Mouse (Mus musculus) layer of hippocampus, postnatal 36 days (tissue): ENCODE data around the gene Prdm2. TPM values are rescaled to one million over a fixed set of nuclear protein-coding genes. Genes with fewer than 3 reads are reported as not detected.

ENCODE experiments used
- DNase-seq, 2 experiments: peaks; one replicate each; pipeline ENCODE4 v3.0.0; 2022
- total RNA-seq, 2 experiments: library from RNA; stranded (reverse); gene quantifications; 2 replicates each; pipeline ENCODE4 v1.2.3; 2021

Gene Prdm2
- total RNA-seq, 2 experiments from 2014 or later: 46.8 to 52.9 TPM

DNA sequence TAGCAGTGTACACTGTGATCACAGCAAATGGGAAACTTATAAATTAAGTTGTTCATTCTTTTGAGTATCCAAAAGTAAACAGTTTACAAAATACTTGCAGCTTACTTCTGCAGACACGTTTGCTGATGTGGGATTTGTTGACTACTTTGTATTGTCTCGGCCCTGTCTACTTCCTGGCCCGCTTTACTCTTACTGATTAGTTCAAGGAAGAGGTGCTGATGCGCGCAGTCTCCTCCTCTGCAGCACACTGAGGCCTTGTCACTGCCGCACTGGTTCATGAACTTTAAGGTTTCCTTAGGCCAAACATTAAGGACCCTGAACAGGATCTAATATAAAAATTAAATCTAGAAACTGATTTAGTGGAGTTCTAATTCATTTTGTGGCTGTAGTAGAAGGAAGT lies 58.2 kb downstream of the Prdm2 start:
- no peak for DNase-seq

DNA sequence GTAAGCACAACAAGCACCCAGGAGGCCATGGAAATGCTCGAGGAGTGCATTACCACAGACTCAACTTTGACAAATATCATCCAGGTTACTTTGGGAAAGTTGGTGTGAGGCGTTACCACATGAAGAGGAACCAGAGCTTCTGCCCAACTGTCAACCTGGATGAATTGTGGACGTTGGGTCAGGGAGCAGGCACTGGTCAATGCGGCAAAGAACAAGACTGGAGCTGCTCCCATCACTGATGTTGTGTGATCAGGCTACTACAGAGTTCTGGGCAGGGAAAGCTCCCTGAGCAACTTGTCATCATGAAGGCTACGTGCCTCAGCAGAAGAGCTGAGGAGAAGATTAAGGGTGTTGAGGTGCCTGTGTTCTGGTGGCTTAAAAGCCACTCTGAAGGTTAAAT lies 60.2 kb downstream of the Prdm2 start:
- no peak for DNase-seq

DNA sequence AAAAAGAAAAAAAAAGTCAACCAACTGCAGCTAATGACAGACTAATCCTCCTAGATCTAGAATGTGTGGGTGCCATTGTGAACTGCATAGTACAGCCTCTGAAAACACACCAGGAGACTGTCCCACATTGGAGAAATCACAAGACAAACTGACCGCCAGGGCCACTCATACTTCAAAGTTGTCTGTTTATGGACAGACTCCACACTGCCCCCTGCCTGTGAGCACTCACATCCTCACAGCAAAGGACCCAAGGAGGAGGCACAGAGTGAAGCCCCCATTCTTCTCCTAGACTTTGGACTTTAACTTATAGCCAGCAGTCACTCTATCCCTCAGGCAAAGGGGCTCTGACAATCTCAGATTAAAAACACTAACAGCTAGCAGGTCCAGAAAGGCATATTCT lies 61.5 kb downstream of the Prdm2 start:
- DNase-seq: no peak

DNA sequence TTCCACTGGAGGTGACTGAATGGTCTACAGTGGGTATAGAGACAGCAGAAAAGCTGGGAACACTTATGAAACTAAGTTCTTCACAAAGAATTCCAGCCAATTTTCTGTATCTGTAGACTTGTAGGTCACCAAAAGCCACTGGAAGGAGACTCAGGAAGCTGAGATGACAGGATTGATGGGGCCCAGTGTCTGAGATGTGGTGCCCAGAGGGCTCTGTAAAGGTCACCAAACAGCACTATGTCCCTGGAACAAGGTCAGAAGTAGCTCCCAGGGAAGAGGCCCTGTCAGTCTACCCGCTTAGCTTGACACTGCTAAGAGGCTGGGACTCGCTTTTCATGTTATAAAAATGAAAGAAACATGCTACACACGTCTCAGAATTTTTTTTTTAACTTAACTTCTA lies 65.1 kb downstream of the Prdm2 start:
- no peak for DNase-seq

DNA sequence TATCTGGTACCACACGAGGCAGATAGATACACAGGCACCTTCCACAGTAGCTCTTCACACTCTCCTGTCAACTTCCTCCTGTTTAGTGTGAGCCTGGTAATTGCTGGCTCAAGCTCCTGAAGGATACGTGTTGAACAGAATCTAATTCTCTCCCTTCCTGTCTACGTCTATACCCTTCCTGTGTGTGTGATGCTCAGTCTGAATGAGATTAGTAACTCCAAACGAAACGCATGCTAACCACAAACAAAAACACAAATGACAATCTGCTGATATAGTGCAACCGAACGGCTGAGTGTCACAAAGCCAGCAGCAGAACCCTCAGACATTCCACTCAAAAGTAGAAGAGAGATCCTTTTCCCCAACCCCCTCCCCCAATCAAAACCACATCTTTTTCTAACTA lies 69.2 kb downstream of the Prdm2 start:
- DNase-seq: no peak

DNA sequence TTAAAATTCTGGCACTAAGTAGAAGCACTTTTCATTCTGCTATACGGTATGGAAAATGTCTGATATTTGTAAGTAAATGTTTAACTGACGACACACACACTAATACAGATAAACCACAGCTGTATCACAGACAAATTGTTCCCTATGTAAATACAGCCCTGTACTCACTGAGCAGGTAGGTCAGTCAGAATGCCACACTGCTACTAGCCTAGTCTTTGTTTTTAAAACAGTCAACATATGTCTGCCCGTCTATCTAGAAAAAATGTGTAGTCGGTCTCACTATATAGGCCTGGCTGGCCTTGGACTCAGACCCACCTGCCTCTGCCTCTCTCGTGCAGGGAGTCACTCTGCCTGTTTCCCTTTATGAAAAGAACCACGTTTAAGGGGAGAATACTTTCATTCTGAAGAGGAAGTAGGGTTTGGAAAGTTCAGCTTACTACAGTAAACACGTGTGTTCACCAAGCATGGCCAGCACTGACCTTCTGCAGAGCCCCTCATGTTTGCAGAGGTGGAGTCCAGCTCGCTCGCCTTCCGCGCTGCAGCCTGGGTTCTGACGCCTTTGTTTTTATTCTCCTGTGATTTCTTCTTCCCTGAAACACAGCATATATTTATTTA lies 71.0 kb downstream of the Prdm2 start:
- no peak for DNase-seq

DNA sequence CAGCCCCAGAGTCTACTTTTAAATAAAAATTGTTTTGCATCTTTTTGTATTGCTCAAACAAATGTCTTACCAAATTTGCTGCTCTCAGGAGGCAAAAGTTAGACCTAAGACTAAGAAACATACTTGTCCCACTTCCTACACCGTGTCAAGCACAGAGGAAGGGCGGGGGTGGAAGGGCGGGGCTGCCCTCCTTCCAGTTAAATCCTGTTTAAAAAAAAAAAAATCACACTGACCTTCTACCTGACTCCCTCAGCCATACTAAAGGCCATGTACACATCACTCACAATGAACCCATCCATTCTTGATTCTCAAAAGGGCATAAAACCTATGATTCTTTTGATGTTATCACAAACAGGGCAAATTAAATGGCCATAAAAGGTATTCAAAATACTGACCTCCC lies 71.9 kb downstream of the Prdm2 start:
- no peak for DNase-seq

DNA sequence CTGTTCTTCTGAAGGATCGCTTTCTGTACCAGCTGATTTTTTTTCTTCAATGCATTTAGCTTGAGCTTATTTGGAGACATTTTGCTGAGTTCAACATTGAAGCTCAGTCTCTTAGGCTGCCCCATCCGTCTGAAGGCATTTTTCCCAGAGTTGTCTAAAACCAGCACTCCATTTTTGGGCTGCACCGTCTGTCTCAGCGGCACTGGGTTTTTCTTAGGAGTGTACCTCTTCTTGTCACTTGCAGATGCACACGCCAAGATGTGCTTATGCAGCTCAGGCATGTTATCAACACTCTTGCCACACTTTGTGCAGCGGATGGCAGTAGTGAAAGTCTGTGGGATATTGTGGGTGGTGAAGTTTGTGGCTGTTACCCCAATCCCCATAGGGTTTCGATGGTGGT lies 80.4 kb downstream of the Prdm2 start:
- DNase-seq: no peak

DNA sequence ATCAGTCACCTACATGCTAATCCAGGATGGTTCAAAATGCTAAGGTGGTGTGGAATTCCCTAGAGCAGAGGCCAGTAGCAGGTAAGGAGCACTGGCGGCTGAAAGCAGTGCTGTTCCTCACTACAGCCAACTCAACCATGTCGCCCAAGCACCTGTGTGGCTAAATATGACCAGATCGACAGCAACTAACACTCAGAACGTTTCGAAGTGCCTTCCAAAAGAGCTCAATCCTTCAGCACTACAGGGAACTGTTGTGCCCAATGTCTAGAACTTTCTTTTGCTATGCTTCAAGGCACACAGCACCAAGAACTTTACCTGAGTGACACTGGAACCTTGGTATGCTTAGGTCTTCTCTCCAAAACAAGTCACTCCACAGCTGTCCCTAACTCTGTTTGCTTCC lies 82.4 kb downstream of the Prdm2 start:
- no peak for DNase-seq

DNA sequence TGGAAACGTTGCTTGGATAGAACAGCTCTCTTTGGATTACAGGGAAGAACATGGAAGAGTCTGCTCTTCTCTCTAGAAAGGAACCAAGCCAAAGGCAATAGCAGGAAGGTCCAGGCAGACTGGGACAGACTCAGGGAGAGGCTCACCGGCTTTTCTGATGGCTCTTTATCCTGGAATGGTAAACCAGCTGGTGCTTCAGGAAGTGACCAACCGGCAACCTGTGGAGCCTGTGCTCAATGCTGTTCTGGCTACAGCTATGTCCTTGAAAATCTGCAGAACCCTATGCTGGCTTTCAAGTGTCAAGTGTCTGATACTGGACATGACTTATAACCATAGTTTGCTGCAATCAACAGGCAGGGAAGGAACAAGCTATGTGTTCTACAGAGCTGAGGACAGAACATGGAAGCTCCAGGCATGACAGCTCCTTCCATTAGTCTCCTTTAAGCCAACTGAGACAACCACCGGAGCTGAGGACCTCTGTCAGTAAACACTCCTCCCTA lies 83.5 kb downstream of the Prdm2 start:
- no peak for DNase-seq

DNA sequence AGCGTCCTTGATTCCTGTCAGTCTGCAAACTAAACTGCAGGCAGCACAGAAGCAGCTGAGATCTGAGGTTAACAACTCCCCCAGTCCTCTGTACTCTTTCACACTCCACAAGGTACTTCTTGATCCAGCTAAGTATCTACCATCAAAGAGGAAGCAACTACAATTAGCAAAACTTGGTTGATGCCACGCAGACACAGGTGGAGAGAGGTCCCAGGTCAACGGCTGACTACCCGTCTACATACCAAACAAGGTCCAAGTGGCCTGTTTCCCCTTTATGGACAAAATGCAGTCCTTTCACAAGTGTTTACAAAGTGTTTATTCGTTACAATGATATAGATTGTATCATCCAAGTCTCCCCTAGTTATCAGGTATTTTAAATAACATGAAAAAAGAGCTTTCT lies 85.6 kb downstream of the Prdm2 start:
- no peak for DNase-seq

DNA sequence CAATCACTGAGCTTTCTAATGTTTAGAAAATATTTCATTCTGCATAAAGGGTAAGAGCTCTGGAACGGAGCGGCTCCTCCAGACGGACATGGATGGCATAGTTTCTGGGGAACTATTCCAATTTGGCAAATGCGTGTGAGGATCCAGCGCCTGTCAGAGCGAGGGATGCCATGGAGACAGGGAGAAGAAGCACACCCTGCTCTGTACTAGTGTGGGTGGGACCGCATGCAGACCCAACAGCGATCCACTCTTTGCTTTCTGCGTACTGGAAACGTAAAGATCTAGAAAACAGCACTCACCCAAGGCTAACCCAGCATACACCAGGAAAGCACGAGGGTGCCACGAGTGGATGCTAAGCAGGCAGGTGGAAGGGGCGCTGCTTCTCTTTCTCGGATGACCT lies 86.3 kb downstream of the Prdm2 start:
- peak; percentile 59 to 69 for DNase-seq

DNA sequence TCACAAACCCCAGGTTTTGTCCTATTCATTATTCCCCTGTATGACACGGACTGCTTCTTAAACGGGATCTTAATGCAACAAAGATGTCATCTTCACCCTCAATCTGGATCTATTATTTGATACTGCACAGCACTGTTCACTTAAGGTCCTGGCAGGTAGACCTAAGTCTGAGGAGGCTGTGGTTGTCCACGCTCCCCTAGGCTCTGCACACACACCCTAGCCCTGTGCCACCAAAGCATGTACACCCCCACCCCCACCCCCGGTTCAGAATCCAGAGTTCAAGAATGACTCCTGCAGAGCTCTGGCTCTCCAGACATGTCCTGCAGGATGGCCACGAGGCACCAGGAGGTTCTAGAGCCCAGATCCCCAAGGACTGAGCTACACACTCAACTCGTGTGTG lies 87.5 kb downstream of the Prdm2 start:
- DNase-seq: no peak

DNA sequence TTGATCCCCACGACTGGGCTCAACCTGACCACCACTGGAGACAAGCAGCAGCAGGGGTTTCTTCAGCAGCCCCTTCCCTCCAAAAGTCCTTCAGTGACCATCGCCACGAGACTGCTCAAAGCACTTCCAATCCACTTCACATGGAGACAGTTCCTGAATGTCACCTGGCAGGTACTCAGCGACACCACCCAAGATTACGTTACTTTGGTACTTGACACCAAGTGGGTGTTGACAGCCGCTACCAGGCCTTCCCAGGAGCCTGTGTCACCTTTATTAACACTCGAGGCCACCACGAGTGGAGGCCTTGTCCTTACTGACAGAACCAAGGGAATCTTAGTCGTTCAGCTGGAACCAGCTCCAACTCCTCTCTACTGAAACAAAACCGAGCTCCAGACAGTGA lies 89.8 kb downstream of the Prdm2 start:
- no peak for DNase-seq

DNA sequence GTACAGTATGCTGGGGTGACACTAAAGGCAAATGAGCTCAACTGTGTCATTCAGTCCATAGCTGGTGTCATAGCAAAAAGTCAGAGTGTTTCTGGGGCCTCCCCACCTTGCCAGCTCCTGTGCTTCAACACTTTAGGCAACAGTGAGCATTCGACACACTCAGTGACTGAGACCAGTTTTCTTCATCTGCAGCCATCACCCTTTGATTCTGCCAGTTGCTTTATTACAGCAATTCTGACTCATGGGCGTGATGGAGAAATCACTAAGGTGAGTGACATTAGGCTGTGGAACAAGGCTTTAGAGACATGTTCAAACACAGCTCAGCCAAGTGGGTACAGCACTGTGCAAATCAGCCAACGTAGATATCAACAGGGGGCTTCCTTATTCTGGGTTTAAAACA lies 91.6 kb downstream of the Prdm2 start:
- no peak for DNase-seq

DNA sequence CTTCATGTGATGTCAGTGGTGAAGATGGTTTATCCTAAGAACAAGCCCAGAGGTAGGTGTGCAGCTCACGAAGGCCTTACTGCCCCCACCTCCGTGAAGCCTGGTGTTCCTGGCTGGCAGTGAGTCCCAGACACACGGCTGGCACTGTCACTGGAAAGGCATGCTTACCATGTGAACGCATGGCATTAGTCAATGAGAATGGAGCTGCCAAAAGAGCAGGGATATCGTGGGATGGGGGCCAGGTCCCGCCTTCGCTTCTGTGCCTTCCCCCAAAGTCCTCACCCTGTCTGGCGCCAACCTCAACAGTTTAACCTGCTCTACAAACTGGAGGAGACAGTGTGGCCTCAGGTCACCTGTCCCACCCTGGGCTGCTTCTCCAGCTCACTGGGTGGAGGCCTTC lies 92.8 kb downstream of the Prdm2 start:
- peak in 1 of 2 experiments; percentile 52 for DNase-seq

DNA sequence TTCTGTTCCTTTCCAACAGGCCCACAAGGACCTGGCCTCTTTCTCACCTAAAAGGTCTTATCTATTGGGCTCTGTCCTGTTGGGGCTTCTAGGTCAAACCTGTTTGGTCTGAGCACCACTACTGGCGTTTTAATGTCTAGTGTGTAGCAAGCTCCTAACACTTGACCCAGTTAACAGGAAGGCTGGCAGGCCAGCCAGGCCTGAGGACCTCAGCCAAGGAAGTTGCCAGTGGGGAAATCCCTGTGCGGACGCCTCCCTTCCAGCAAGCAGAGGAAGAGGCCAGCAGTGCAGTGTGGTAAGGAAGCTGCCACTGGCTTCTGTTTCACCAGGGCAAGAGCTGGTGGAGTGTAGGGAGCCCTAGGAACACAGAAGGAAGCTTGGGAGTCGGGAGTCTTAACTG lies 94.0 kb downstream of the Prdm2 start:
- no peak for DNase-seq

DNA sequence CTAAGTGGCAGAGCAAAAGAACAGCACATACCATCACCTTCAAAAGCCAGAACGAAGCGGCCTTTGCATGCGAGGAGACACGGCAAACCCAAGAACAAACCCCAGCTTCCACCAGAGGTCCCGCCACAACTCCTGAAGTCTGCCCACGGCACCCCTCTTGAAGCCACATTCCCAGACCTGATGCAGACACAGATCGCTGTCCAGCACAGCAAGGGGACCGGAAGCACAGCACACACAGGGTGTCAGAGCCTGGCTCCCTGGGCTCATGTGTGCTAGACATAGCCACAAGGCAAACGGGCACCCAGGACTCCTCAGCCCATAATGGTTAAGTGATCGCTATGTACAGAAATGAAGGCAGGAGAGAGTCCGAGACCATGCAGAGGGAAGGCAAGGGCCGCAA lies 96.9 kb downstream of the Prdm2 start:
- DNase-seq: no peak

DNA sequence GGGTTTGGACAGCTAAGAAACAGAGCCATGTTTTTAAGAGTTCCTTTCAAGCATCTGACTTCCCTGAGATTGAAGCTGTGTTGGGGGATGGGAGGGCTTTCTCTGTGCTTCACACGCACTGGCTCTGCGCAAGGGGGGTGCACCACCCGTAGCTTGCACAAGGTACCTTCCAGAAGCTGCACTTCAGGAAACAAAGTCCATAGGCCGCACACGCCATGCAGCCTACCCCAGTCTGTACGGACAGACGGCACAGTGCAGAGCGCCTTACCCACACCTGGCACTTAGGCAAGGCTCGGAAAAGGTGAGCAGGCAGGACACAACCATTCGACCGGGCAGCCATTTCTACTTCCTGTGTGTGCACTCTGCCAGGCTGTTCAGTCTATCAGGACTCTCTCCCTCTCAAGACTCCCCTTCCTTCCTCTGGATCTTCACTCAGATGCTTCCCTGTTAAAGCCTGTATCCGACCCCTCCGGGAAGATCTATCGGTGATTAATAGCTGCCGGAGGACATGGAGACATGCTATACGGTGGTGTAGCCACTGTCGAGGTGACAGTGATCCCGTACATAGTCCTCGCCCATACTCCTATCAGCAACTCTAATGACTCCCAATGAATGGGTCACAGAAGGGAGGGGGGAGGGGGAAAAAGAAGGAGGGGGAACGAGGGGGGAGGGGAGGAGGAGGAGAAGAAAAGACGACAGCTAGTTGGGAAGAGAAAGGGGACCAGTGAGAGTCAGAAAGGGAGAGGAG lies 98.4 kb downstream of the Prdm2 start:
- no peak for DNase-seq

DNA sequence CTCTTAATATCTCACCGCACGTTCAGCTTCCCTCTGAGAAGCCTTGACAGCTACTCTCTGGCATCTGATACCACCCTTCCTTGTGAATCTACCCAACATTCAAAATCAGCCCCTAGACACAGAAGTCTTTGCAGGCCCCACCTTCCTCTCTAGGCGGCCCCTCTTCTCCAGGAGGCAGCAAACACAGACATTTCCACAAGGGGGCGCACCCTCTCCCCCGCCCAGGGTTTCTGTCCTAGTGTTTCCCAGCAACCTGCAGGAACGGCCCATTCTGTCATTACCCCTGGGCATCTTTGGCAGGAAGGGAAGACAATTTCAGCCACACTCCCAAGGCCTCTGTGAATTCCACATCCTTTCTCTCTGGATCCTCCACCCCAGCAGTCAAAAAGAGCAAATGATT lies 99.8 kb downstream of the Prdm2 start:
- DNase-seq: peak; percentile 45 to 51

DNA sequence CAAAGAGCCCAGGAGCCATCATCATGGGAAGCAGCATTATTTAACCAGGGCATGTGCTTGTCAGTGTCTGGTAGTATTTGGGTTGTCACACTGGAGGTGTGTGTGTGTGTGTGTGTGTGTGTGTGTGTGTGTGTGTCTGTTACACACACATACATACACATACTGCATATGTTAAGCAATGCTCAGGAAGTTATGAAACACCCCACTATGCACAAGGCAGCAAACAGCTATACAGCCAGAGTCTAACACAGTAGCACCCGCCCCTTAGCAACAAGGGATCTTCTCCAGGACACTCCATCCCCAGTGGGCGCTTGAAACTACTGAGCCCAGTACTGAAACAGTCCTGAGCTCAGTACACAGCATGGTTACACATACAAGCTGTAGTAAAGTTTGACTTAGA lies 100.4 kb downstream of the Prdm2 start:
- DNase-seq: no peak

DNA sequence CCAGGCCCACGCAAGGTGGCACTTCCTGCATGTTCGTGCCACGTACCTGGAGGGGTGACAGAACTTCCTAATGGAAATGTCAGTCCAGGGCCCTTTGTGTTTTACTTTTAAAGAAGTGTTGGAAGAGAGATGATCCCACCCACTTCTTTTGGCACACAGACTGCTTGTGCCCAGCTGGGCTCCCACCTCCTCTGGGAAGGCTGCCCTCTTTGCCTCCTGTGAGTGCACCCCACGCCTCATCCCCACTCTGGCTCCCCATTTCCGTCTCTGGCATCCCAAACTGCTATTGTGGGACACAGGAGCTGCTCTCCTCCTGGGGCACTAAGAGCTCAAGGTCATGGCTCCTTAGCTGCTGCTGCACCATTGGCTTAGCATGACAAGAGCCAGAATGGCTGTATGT lies 100.9 kb downstream of the Prdm2 start:
- peak; percentile 33 to 39 for DNase-seq

DNA sequence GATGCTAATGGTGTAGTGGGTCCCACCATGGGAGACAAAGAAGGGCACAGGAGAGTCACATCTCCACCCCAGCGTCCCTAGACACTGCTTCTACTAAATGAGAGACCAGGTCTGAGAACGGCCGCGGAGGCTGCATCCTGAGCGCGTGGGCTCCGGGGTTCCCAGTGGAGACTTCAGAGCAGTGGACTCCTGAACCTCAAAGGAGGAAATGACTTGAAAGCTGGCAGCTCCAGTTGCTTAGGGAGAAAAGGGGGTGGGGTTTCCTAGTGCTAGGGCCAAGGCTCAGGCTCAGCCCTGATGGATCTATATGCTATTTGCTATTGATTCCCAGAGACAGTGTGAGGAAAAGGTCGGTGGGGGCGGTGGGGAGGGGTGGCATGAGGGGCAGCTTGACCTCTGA lies 104.2 kb downstream of the Prdm2 start:
- DNase-seq: no peak

DNA sequence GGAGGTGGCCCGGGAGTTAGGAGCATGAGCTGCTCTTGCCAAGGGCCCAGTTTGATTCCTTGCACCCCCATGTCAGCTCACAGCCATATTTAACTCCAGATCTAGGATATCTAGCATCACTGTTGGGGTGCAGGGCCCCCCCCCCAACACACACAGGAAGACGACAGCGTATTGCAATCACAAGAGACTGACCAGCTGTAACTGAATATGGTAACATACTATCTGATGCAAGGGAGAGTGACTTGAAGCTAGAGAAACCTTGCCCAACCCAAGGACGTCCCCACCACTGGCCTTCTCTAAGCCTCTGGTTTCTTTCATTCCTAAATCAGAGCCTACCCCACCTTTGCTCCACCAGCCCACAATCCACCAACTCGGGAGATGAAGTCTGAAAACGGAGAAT lies 105.8 kb downstream of the Prdm2 start:
- DNase-seq: no peak

DNA sequence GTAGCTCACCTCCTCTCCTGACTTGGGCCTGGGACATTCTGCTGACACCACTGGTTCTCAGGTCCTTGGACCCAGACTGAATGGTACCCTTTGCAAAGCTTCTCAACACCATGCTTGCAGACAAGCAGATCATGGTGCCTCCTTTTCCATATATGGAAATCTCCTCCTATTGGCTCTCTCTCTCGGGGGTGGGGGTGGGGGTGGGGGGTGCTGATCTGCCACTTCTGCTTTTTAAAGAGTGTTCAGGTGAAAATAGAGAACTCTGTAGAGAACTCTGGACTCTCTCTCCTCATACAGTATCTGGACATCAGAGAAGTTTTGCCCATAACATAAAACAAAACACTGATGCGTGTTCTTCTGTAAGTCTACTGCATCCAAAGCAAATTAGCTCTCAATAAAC lies 106.2 kb downstream of the Prdm2 start:
- DNase-seq: no peak
